Mouse (Mus musculus) T-cell, adult 66 days (primary cell): ENCODE results near the gene Dclre1b. TPM values are rescaled to one million over a fixed set of nuclear protein-coding genes. Genes with fewer than 3 reads are reported as not detected.

Experiments used
- total RNA-seq, 2 experiments: library from RNA; stranded (reverse); gene quantifications; 3 replicates in 1 of 2; 4 replicates in 1 of 2; pipeline ENCODE4 v1.2.4; 2023

Dclre1b gene
- total RNA-seq: 10 to 100 TPM; 20.1 to 28.8 TPM

DNA sequence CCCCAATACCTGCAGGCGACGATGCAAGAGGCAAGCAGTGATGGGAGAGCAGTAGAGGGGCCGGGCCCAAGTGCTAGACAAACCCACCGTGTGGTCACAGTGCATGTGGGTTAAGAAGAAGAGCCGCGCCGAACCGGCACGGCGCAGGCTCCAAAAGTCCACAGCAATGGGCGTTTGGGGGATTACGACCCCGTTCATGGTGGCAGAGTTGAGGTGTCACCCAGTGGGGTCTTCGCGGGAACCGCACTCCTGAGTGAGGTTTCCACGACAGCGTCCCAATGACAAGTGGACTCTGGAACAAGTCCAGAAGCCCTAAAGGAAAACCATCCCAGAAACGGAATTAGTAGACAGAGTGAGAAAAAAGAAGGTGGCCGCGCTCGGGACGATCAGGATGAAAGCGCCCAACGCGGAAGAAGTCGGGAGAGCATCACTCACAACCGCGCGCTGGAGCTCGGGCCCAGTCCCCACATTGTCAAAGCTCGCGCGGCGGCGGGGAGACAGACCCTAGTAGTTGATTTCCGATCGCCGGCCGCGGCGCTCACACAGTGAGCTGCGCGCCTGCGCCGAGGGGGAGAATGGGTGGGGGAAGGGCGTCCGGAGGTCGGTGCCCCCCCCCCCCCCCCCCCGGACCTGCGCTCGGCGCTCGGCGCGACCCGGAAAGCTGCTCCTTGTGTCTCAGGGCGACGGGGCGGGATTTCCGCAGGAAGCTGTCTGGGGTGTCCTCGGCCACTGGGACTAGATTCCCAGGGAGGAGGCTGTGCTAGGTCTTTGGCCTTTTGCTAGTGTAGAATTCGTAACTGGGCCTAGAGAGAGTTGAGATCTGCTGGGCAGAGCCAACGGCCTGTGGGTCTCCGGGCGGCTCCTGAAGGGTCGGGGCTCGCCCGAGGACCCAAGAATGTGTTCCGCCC, at the start of gene Dclre1b, which contains the start of the genes Ap4b1 and Gm43064:
Gene Dclre1b, minus strand, starts transcription at position 554 of the 908 bp plus-strand sequence.
Gene Ap4b1, plus strand, starts transcription at position 630 of the 908 bp plus-strand sequence.
Gene Gm43064, plus strand, starts transcription at position 683 of the 908 bp plus-strand sequence.

DNA sequence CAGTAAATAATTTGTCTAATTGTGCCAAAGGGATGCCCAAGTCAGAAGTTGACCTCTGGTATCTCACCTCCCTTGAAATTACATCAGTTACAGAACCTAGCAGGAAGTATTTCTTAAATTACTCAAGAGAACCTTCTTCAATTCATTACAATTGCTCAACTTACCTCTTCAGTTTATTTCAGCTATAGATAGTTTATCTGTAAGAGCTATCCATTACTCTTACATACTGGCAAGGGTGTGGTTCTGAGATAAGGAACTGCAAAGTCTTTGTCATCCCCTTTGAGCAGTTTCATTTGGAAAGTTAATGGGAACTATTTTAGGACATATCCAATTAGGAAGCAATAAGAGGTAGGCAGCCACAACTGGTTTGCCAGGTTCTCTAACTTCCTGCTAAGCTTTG, 23.2 kb upstream of the Dclre1b start, which contains the start of gene Bcl2l15:
Gene Bcl2l15, plus strand, starts transcription at position 176 of the 400 bp plus-strand sequence.

DNA sequence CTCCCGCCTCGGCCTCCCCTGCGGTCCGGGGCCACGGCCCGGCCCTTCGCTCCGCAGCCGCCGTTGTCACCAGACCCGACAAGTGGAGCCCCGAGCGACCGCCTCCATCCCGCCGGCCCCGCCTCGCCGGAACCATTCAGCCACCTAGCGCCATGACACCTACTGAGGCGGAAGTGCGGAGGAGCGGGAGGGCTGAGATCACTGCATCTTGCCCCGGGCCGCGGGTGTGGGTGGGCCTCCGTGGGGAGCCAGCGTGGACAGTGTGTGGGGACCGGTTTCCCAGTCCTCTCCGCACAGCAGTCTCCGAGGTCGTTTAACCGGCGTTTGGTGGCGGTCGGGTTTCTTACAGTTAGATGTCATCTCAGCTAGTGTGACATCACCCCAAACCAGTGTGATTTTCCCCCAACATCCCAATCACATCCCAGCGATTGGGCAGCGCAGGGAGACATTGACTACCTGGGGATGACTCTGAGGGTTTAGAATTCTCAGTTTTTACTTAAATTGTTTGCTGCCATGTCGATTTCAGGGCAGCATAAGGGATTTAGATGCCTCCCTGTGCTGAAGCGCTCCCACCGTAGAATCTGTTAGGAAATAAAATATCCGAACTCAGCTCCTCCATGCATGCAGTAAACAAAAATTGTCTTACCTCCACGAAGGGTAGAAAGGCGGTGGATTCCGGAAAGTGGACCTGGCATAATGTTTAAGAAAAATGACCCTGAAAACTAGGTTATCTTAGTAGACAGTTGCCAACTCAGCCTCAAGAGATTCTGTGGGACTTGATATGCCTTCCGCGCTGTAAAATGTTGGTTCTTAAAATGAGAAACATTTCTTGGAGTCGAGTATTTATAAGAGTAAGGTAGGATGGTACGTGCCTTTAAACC, 17.8 kb downstream of the Dclre1b start, which contains the start of gene Hipk1:
Gene Hipk1, minus strand, starts transcription at position 334 of the 881 bp plus-strand sequence.

Other genes starting within 250 kb of the Dclre1b start
- gene Syt6, start 234.2 kb downstream of the Dclre1b start, total RNA-seq: 1 to 10 TPM in 1 of 2 experiments, under 1 TPM in 1; 0.68 to 1.7 TPM
- 1 to 10 TPM in 1 of 2 experiments, not detected in 1; 1.4 TPM for gene Atg4a-ps, start 163.4 kb downstream of the Dclre1b start, total RNA-seq
- gene Olfml3, start 71.4 kb downstream of the Dclre1b start, total RNA-seq: 10 to 100 TPM; 14.8 to 15.2 TPM
- gene Gm10964, start 70.1 kb downstream of the Dclre1b start, total RNA-seq: not detected
- 100 to 1,000 TPM; 208 to 219 TPM for gene Hipk1, start 17.9 kb downstream of the Dclre1b start, total RNA-seq
- 10 to 100 TPM; 16.0 to 21.6 TPM for gene Ap4b1, start 76 bp upstream of the Dclre1b start, total RNA-seq
- under 1 TPM in 1 of 2 experiments, not detected in 1; 0.68 TPM for gene Gm43064, start 129 bp upstream of the Dclre1b start, total RNA-seq
- 1 to 10 TPM; 1.2 to 2.1 TPM for gene Bcl2l15, start 23.2 kb upstream of the Dclre1b start, total RNA-seq
- gene Ptpn22, start 50.4 kb upstream of the Dclre1b start, total RNA-seq: 100 to 1,000 TPM; 258 to 301 TPM
- gene Rsbn1, start 104.7 kb upstream of the Dclre1b start, total RNA-seq: 10 to 100 TPM; 40.3 to 43.4 TPM
- gene Phtf1, start 158.7 kb upstream of the Dclre1b start, total RNA-seq: 10 to 100 TPM; 34.5 to 35.6 TPM